Mouse (Mus musculus) large intestine, adult 2 months (tissue): ENCODE measurements around the gene Tiam1. TPM values are rescaled to one million over a fixed set of nuclear protein-coding genes. Genes with fewer than 3 reads are reported as not detected.

Source experiments
- DNase-seq: peaks from one replicate; pipeline ENCODE4 v3.0.0-alpha.2; 2012; ENCODE audit warnings: low read depth, low spot score
- WGBS: fragments of 180-500 bp; shearing (Covaris S2); methylation state at CpG from one replicate; pipeline ENCODE4 v1.1.7; 2018; 5-methylcytosine and 5-hydroxymethylcytosine counted together
- polyA plus RNA-seq: library from polyadenylated mRNA; depleted of rRNA; stranded (reverse); fragments of >200 nt; gene quantifications from 2 replicates; pipeline ENCODE4 v1.2.3, GENCODE M21; 2012

Tiam1 gene
- polyA plus RNA-seq, 1 experiment, result 2.8 TPM

- no peak for DNase-seq
- 98% methylated on average over 4 of the region's 4 CpGs for WGBS
Measured at GRCm38 (mm10) chr16:90119969-90120368, 23.6 kb downstream of the Tiam1 start.

GRCm38 (mm10) chr16:90116637-90117182 is 26.9 kb downstream of the Tiam1 start:
- WGBS, result 37% methylated on average over 13 of the region's 13 CpGs
- no peak for DNase-seq

GRCm38 (mm10) chr16:90112577-90113155 is 30.9 kb downstream of the Tiam1 start:
- no peak for DNase-seq
- 81% methylated on average over 11 of the region's 11 CpGs for WGBS

GRCm38 (mm10) chr16:90109500-90109899 is 34.1 kb downstream of the Tiam1 start:
- no peak for DNase-seq
- WGBS, result 69% methylated on average over 2 of the region's 3 CpGs

- no peak for DNase-seq
- WGBS, result 35% methylated on average over 15 of the region's 15 CpGs
Measured at GRCm38 (mm10) chr16:90104714-90105459, 38.7 kb downstream of the Tiam1 start.

GRCm38 (mm10) chr16:90103726-90104125 is 39.8 kb downstream of the Tiam1 start:
- DNase-seq, result no peak
- 60% methylated on average over 2 of the region's 2 CpGs for WGBS

GRCm38 (mm10) chr16:90102596-90102995 is 41.0 kb downstream of the Tiam1 start:
- WGBS, result 73% methylated on average over 7 of the region's 7 CpGs
- no peak for DNase-seq

- WGBS, result 52% methylated on average over 11 of the region's 11 CpGs
- DNase-seq, result no peak
Measured at GRCm38 (mm10) chr16:90098191-90098605, 45.4 kb downstream of the Tiam1 start.

GRCm38 (mm10) chr16:90097769-90098168 is 45.8 kb downstream of the Tiam1 start:
- no peak for DNase-seq
- WGBS, result 93% methylated on average over 3 of the region's 3 CpGs

- WGBS, result 71% methylated on average over 5 of the region's 5 CpGs
- no peak for DNase-seq
Measured at GRCm38 (mm10) chr16:90096011-90096410, 47.6 kb downstream of the Tiam1 start.

GRCm38 (mm10) chr16:90093015-90093414 is 50.6 kb downstream of the Tiam1 start:
- WGBS, result 72% methylated on average over 9 of the region's 9 CpGs
- DNase-seq, result no peak

- WGBS, result 94% methylated on average over 1 of the region's 1 CpGs
- DNase-seq, result no peak
Measured at GRCm38 (mm10) chr16:90091906-90092305, 51.7 kb downstream of the Tiam1 start.

- no peak for DNase-seq
- 75% methylated on average over 11 of the region's 11 CpGs for WGBS
Measured at GRCm38 (mm10) chr16:90091112-90091720, 52.4 kb downstream of the Tiam1 start.

GRCm38 (mm10) chr16:90090368-90090767 is 53.2 kb downstream of the Tiam1 start:
- DNase-seq, result no peak
- WGBS, result 93% methylated on average over 13 of the region's 13 CpGs

GRCm38 (mm10) chr16:90087256-90087655 is 56.3 kb downstream of the Tiam1 start:
- no peak for DNase-seq
- WGBS, result 91% methylated on average over 5 of the region's 5 CpGs

- DNase-seq, result no peak
- WGBS, result 73% methylated on average over 6 of the region's 6 CpGs
Measured at GRCm38 (mm10) chr16:90086111-90086510, 57.5 kb downstream of the Tiam1 start.

- 79% methylated on average over 14 of the region's 14 CpGs for WGBS
- DNase-seq, result no peak
Measured at GRCm38 (mm10) chr16:90085580-90085979, 58.0 kb downstream of the Tiam1 start.

- DNase-seq, result no peak
- 89% methylated on average over 1 of the region's 1 CpGs for WGBS
Measured at GRCm38 (mm10) chr16:90081125-90081524, 62.4 kb downstream of the Tiam1 start.

GRCm38 (mm10) chr16:90078806-90079381 is 64.7 kb downstream of the Tiam1 start:
- DNase-seq, result no peak
- 88% methylated on average over 11 of the region's 11 CpGs for WGBS

GRCm38 (mm10) chr16:90073510-90073909 is 70.1 kb downstream of the Tiam1 start:
- 43% methylated on average over 7 of the region's 7 CpGs for WGBS
- no peak for DNase-seq
